Mouse (Mus musculus): ENCODE data around the gene Cplx3. TPM values are rescaled to one million over a fixed set of nuclear protein-coding genes. Genes with fewer than 3 reads are reported as not detected.
A peak's percentile ranks its signal among the peaks of the same experiment; 100 is the strongest.

Gene Cplx3
- polyA plus RNA-seq, 1 experiment from 2014 or later, result 0.15 TPM

DNA sequence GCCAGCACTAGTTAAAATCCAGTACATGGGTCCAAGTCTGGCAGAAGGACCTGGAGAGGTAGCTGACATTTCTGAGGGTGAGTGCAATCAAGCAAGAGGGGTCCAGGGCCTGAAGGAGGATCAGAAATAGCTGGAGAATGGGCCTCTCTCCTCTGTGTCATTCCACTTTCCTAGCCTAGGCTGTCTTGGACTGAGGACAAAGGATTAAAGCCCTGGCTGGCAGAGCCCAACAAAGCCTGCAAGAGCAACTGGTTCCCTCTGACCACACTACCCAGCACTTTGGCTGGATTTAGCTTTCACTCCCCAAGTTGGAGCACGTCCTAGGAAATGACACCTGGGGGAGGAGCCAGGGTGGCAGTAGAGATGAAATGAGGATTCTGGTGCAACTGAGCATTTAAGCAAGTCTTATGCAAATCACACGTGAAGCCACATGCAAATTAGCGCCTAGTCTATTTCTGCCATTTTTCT, 4.3 kb upstream of the Cplx3 start:
- no peak for DNase-seq (ENCODE audit: low spot score)
- Histone ChIP-seq H3K9me3 (no peaks in the 10 kb centered on the region), H3K36me3 (no peaks in the 10 kb centered on the region), H3K4me3 (no peak overlapping the region), H3K27me3 (ENCODE audit: insufficient read depth, poor library complexity, severe bottlenecking) (peaks cover 62% of the 10 kb centered on the region), H3K4me1 (peaks cover 13% of the 10 kb centered on the region), H3K27ac (no peak overlapping the region)
- WGBS, result 49% methylated on average over 3 of the region's 3 CpGs

- no peak overlapping the region for H3K27ac ChIP-seq
- H3K9me3 ChIP-seq, result no peaks in the 10 kb centered on the region
- H3K4me1 ChIP-seq, result peaks cover 13% of the 10 kb centered on the region
- no peak for DNase-seq (ENCODE audit: low spot score)
- H3K4me3 ChIP-seq, result no peak overlapping the region
- peaks cover 64% of the 10 kb centered on the region for H3K27me3 ChIP-seq (ENCODE audit: insufficient read depth, poor library complexity, severe bottlenecking)
- no peaks in the 10 kb centered on the region for H3K36me3 ChIP-seq
- WGBS, result 53% methylated on average over 3 of the region's 3 CpGs
Observed at GRCm38 (mm10) chr9:57609803-57610202, 3.7 kb upstream of the Cplx3 start.

GRCm38 (mm10) chr9:57605503-57605902, 578 bp downstream of the Cplx3 start:
- no peak overlapping the region for H3K4me3 ChIP-seq
- H3K27me3 ChIP-seq (ENCODE audit: insufficient read depth, poor library complexity, severe bottlenecking), result peaks cover 46% of the 10 kb centered on the region
- no peaks in the 10 kb centered on the region for H3K9me3 ChIP-seq
- peaks cover 33% of the 10 kb centered on the region for H3K4me1 ChIP-seq
- no peak for DNase-seq (ENCODE audit: low spot score)
- H3K27ac ChIP-seq, result no peak overlapping the region
- no peaks in the 10 kb centered on the region for H3K36me3 ChIP-seq
- WGBS, result 14% methylated on average over 9 of the region's 9 CpGs

DNA sequence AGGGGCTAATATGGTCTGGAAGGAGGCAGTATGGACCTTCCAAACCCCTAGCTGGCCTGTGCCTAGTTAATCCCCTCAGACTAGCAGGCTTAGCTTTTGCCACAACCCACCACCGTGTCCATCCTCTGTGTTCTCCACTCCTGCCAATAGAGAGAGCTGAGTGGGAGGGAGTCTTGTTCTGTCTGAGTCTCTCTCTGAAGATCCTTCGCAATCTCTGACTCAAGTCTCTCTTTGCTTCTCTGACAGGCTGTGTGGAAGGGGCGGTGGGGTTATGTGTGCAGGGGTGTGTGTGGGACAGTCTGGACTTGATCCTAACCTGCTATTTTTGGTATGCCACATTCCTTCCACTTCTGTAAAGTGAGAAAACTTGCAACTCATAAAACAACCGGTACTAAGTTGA, 1.2 kb downstream of the Cplx3 start:
- no peak for DNase-seq (ENCODE audit: low spot score)
- no peak overlapping the region for H3K4me3 ChIP-seq
- no peaks in the 10 kb centered on the region for H3K9me3 ChIP-seq
- no peak overlapping the region for H3K27ac ChIP-seq
- peaks cover 40% of the 10 kb centered on the region for H3K27me3 ChIP-seq (ENCODE audit: insufficient read depth, poor library complexity, severe bottlenecking)
- 77% methylated on average over 4 of the region's 4 CpGs for WGBS
- H3K36me3 ChIP-seq, result no peaks in the 10 kb centered on the region
- peaks cover 36% of the 10 kb centered on the region for H3K4me1 ChIP-seq

DNA sequence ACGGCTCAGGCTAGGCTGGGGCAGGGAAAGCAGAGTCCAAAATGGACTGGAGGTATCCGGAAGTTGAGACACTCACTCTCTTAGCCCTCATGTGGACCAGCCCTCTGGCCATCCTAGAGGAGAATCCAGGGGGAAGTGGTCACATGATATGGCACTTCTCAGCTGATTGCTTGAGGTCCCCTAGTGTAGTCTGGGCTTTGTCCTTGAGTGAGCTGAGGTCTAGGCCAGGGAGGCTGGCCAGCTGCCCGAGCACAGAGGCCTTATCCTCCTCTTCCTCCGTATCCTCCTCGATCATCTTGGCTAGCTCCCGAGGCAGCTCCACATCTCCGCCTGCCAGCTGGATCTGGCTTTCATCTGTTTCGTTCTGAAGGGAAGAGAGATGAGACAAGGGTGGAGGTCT, 4.0 kb downstream of the Cplx3 start:
- peaks cover 64% of the 10 kb centered on the region for H3K4me1 ChIP-seq
- no peaks in the 10 kb centered on the region for H3K36me3 ChIP-seq
- no peaks in the 10 kb centered on the region for H3K9me3 ChIP-seq
- peaks cover 25% of the 10 kb centered on the region for H3K27me3 ChIP-seq (ENCODE audit: insufficient read depth, poor library complexity, severe bottlenecking)
- no peak overlapping the region for H3K27ac ChIP-seq
- 32% methylated on average over 8 of the region's 8 CpGs for whole genome bisulfite sequencing
- no peak for DNase-seq (ENCODE audit: low spot score)
- no peak overlapping the region for H3K4me3 ChIP-seq

DNA sequence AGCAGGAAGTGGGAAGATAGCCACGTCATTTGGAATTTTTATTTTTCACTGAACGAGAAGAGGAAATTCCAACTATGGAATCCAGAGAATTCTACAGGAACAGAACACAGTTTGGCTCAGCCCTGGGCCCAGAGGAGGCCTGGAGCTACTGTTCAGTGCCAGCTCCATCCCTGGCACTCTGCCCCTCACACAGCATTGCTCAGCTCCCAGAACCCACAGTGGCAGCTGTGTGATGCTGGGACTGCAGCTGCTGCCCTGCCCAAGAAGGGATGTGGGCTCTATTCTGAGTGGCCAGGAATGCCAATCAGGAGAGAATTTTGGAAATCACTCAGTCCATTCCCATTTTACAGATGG, 4.8 kb downstream of the Cplx3 start:
- Histone ChIP-seq H3K27ac (peak overlapping the region; percentile 68), H3K9me3 (no peaks in the 10 kb centered on the region), H3K4me1 (peaks cover 63% of the 10 kb centered on the region), H3K4me3 (no peak overlapping the region), H3K36me3 (peaks cover under 1% of the 10 kb centered on the region; the same call in 1 of the 2 replicates), H3K27me3 (ENCODE audit: insufficient read depth, poor library complexity, severe bottlenecking) (peaks cover 17% of the 10 kb centered on the region)
- no peak for DNase-seq (ENCODE audit: low spot score)
- 42% methylated on average over 2 of the region's 2 CpGs for WGBS

DNA sequence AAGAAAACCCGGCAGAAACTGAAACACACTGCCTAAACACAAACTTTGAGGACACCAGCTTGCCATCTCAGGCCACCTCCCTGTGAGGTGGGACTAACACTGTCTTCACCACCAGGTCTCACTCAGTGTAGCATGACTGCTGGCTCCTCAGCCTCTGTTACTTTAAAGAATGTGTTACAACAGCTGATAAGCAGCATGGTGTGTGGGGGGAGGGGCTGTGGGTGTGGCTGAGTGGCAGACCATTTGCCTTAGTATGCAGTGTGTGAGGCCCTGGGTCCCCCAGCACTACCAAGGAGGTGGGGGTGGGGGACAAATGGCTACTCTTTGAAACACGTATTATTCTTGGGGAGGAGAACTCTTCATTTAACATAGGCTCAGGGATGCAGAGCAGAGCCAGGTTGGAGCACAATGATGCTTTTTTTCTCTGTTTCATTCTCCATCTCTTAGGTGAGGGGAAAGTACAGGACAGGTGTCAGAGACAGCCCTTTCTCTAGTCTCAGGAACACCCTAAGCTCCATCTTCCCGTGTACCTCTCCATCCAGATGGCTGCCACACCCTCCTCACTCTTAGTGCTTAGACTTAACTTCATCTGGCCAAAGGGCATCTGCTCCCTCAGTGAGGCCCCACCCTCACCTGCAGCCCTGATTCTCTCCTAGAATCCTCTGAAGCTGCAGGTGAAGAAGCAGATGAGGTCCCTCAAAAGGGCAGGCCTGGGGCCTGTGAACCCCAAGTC, 5.3 kb downstream of the Cplx3 start:
- no peaks in the 10 kb centered on the region for H3K9me3 ChIP-seq
- H3K4me3 ChIP-seq, result no peak overlapping the region; the same call in 1 of the 2 replicates
- peaks cover 12% of the 10 kb centered on the region; the same call in 1 of the 2 replicates for H3K27me3 ChIP-seq (ENCODE audit: insufficient read depth, poor library complexity, severe bottlenecking)
- peak; percentile 92 for DNase-seq (ENCODE audit: low spot score)
- peaks cover 57% of the 10 kb centered on the region for H3K4me1 ChIP-seq
- H3K36me3 ChIP-seq, result peaks cover 4% of the 10 kb centered on the region; the same call in 1 of the 2 replicates
- 3% methylated on average over 3 of the region's 3 CpGs for WGBS
- peak overlapping the region; percentile 68 for H3K27ac ChIP-seq

DNA sequence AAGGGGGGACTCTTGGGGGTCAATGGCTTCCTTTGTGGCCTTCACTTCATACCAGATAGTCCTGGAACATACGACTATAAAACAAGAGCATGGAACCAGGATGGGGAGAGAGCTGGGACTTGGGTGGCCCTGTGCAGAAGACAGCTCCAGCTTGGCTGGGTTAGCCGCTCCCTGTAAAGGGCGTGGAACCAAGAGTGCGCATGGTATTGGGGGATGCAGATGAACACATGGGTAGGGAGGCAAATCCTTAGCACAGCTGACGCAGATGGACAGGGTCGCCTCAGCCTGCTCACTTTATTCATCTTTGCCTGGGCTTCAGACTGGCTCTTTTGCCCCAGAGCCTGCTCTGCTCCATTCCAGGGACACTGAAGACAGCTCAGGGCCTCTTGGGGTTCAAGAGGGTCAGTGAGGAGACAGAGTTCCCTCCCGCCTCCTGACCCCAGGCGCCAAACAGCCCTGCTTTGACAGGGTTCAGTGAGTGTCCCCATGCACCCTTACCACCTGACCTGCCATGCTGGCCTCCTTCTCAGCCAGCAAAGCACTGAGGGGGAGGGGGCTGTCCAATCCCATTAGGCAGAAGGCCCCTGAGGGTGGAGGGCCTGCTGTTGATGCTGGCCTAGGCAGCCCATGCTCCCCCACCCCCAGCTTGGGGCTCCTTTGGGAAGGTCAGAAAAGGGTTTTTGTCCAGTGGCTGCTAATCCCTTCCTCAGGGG, 7.1 kb downstream of the Cplx3 start:
- Histone ChIP-seq H3K36me3 (peaks cover 19% of the 10 kb centered on the region), H3K4me3 (no peak overlapping the region), H3K27ac (peak overlapping the region; percentile 68), H3K27me3 (ENCODE audit: insufficient read depth, poor library complexity, severe bottlenecking) (no peaks in the 10 kb centered on the region), H3K4me1 (peaks cover 68% of the 10 kb centered on the region), H3K9me3 (no peaks in the 10 kb centered on the region)
- DNase-seq (ENCODE audit: low spot score), result no peak
- 55% methylated on average over 8 of the region's 8 CpGs for WGBS

GRCm38 (mm10) chr9:57597929-57598382, 8.1 kb downstream of the Cplx3 start:
- Histone ChIP-seq H3K4me3 (0 out of 2 replicates have a peak overlapping the region, but pooled peaks have one; percentile 0), H3K4me1 (peaks cover 79% of the 10 kb centered on the region), H3K36me3 (peaks cover 30% of the 10 kb centered on the region), H3K27me3 (ENCODE audit: insufficient read depth, poor library complexity, severe bottlenecking) (peaks cover 2% of the 10 kb centered on the region; the same call in 1 of the 2 replicates), H3K9me3 (no peaks in the 10 kb centered on the region), H3K27ac (peak overlapping the region; percentile 68)
- DNase-seq (ENCODE audit: low spot score), result no peak
- WGBS, result 13% methylated on average over 4 of the region's 4 CpGs

- WGBS, result 82% methylated on average over 8 of the region's 8 CpGs
- H3K4me1 ChIP-seq, result peaks cover 79% of the 10 kb centered on the region
- 0 out of 2 replicates have a peak overlapping the region, but pooled peaks have one; percentile 68 for H3K27ac ChIP-seq
Observed at GRCm38 (mm10) chr9:57597265-57597664, 8.8 kb downstream of the Cplx3 start.

DNA sequence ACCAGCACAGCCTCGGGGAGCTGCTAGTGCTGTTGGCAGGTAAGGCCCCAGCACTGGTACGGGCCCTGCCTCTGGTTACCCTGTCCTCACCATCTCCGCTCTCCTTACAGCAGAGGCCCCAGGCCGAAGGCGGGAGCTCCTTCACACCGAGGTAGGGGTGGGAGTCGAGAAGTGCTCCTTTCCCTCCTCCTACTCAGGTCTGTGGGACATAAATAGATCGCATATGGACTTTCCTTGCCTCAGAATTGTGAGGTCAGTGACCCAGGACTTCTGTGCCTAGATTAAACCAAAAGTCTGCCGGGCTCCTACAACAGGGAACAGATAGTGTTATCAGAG, 11.9 kb downstream of the Cplx3 start:
- Histone ChIP-seq H3K27ac (no peak overlapping the region), H3K36me3 (peaks cover 49% of the 10 kb centered on the region), H3K4me1 (peaks cover 66% of the 10 kb centered on the region), H3K4me3 (no peak overlapping the region), H3K27me3 (ENCODE audit: insufficient read depth, poor library complexity, severe bottlenecking) (peaks cover 4% of the 10 kb centered on the region; the same call in 1 of the 2 replicates), H3K9me3 (no peaks in the 10 kb centered on the region)
- no peak for DNase-seq (ENCODE audit: low spot score)
- 40% methylated on average over 9 of the region's 9 CpGs for WGBS

More at GRCm38 (mm10) chr9:57597265-57597664, 8.8 kb downstream of the Cplx3 start:
- Histone ChIP-seq H3K27me3 (ENCODE audit: insufficient read depth, poor library complexity, severe bottlenecking) (peaks cover 4% of the 10 kb centered on the region; the same call in 1 of the 2 replicates), H3K4me3 (no peak overlapping the region), H3K36me3 (peaks cover 37% of the 10 kb centered on the region), H3K9me3 (no peaks in the 10 kb centered on the region)
- DNase-seq (ENCODE audit: low spot score), result no peak

DNA sequence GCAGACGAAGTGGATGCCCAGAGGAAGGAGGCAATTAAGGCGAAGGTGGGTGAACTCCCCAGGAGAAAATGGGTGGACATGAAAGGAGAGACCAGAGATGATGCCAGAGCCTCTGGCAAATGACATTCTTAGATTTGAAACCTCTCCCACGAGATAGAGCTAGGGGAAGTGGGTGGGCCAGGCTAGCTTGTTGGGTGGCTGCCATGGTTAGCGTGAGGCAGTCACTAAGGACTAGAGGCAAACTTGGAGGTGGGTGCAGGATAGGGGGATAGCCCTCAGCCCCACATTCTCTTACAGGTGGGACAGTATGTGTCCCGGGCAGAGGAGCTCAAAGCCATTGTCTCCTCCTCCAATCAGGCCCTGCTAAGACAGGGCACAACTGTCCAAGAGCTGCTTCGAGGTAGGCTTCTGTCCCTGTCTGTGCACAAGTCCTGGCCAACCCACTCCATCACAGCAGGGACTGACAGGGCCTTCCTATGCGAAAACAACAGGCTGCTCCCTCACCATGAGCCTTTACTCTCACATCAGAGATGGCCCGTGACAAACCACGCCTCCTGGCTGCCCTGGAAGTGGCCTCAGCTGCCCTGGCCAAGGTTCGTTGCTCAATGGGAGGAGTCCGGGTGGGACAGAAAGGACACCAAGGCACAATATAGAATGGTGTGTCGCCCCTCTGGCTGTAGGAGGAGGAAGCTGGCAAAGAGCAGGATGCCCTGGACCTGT, 12.5 kb downstream of the Cplx3 start:
- H3K4me3 ChIP-seq, result peak overlapping the region; percentile 0; the same call in 1 of the 2 replicates
- H3K27ac ChIP-seq, result no peak overlapping the region
- no peaks in the 10 kb centered on the region for H3K9me3 ChIP-seq
- peaks cover 4% of the 10 kb centered on the region; the same call in 1 of the 2 replicates for H3K27me3 ChIP-seq (ENCODE audit: insufficient read depth, poor library complexity, severe bottlenecking)
- DNase-seq (ENCODE audit: low spot score), result no peak
- peaks cover 66% of the 10 kb centered on the region for H3K4me1 ChIP-seq
- 53% methylated on average over 12 of the region's 12 CpGs for WGBS
- peaks cover 49% of the 10 kb centered on the region for H3K36me3 ChIP-seq
